Mouse (Mus musculus) lung, postnatal 0 days (tissue): ENCODE measurements at regions not wholly inside any gene's neighbourhood (a gene's known extent, or its start where the extent isn't known, plus 50 kb on each side); places are given as distances from the start of the nearest gene placed in this dataset.

Source experiments
- CTCF ChIP-seq: IDR thresholded peaks from 2 replicates; pipeline ENCODE4 v1.5.1; 2016; ENCODE audit warnings: antibody characterized with exemption, mild to moderate bottlenecking
- EP300 ChIP-seq: IDR thresholded peaks from 2 replicates; pipeline ENCODE4 v1.6.1; 2016; ENCODE audit warnings: antibody characterized with exemption, mild to moderate bottlenecking, control low read depth

DNA sequence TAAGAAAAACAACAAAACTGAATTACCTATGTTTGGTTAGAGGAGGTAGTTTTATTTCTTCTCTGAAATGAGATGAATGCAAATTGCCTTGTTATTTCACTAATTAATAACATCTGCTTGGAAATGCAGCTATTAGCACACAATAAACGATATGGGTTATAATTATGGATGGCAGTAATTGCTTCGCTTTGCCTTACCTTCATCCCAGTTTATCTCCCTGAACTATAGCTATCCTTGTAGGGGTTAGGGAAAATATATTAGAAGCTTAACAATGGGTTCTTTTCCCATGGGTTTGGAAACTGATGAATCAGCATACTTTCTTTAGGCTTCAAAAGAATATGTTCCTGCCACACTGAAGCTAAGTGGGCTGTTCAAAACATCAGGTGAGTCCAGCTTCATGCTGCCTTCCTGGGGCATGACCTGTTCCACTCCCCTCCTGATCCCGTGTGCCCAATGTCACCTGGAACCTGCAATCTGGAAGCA lies 1132.9 kb downstream of the Gsdmc2 start:
- TF ChIP-seq CTCF (no peak), EP300 (no peak)
